Mouse (Mus musculus) embryonic stem cell, embryonic (primary cell): ENCODE measurements around the gene Gm4553.
"Not testable (repeated sequence)": the region's sequence is repeated elsewhere in the genome, so short reads cannot be mapped to it uniquely, and the experiment has no call there.

ENCODE experiments used
- CTCF ChIA-PET, 4 experiments: fragments of 300-600 bp in 2 of 4; fragments of 350-600 bp in 2 of 4; sonication (Branson Sonifier 250); formaldehyde crosslinking; loops; one replicate each; lab custom pipeline; 2022; ENCODE audit warnings: inconsistent platforms in 2 of 4; lab: Charles Lee
- POLR2A ChIA-PET, 4 experiments: fragments of 300-600 bp in 2 of 4; fragments of 350-600 bp in 2 of 4; sonication (Branson Sonifier 250); formaldehyde crosslinking; loops; one replicate each; lab custom pipeline; 2022; ENCODE audit warnings: antibody characterized with exemption in 4 of 4, inconsistent platforms in 1 of 4; lab: Charles Lee

Gm4553 gene

DNA sequence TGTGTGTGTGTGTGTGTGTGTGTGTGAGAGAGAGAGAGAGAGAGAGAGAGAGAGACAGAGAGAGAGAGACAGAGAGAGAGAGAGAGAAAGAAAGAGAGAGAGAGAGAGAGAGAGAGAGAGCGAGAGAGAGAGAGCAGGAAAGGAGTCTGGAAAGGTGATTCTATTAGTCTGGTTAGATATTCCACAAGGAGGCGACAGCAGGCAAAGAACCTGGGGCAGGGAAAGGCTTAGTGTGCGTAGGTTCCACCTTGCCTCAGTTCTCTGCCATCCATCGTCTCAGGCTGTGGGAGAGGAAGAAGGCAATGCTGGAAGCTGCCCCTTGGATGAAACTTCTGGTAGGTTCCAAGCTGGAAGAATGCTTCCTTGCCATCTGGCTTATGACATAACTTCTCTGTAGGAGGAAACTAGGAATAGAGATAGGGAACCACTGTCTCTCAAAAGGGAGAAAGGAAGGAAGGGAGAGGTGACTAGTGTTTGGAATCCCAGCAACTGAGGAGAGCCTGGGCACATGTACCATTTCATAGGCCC lies 20.1 kb downstream of the Gm4553 start:
- ChIA-PET CTCF (interaction anchor here (0.6 to 3.0 kb wide), 14 partner anchors 12 to 139 kb away, joined by 3 to 28 read pairs (median 4); no protein-coding TSS in a partner anchor), POLR2A (interaction anchor here in 2 of 4 experiments (0.7 to 0.9 kb wide), 2 partner anchors 17 to 107 kb away, joined by 4 to 5 read pairs; no protein-coding TSS in a partner anchor)

DNA sequence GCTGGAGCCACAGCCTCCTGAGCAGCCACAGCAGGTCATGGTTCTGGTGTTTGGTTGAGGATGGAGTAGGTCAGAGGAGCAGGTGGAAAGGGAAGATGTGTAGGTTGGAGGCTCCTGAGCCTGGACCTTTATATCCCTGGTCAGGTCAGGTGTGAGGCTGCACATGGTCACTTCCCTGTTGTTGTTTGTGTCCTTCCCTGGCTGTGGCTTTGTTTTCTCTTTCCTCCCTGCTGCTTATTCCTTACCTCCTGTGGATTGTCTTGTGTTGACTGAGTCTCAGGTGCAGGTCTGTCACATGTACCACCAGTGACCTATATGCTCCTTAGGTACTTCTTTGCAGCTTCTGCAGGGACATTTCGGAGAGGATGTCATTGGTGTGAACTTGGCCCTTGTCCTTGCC lies 21.0 kb downstream of the Gm4553 start, which contains the start of gene Gm45337:
Gm45337 (minus strand) TSS at position 101 of the 400 bp plus-strand sequence.
- POLR2A ChIA-PET: no interaction called here
- CTCF ChIA-PET: interaction anchor here (0.6 to 3.0 kb wide), 7 partner anchors 13 to 112 kb away, joined by 3 to 28 read pairs (median 6); no protein-coding TSS in a partner anchor

DNA sequence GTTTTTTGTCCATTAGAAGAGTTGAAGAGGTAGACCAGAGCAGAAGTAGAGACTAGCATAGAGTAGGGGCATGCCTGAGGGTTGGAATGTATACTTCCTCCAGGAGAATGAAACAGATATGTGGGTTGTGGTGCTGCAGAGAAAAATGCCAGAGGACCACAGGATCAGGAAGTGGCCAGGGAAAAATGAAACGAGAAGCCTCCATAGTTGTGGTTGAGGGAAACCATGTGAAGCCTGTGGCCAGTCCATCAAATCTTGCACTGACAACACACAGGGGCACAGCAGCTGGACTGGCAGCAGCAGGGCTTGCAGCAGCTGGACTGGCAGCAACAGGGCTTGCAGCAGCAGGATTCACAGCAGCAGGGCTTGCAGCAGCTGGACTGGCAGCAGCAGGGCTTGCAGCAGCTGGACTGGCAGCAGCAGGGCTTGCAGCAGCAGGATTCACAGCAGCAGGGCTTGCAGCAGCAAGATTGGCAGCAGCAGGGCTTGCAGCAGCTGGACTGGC lies 22.0 kb downstream of the Gm4553 start:
- ChIA-PET POLR2A (interaction anchor here in 1 of 4 experiments (0.7 kb wide), 1 partner anchor 924 kb away, joined by 3 read pairs; no protein-coding TSS in a partner anchor), CTCF (interaction anchor here in 2 of 4 experiments (0.5 to 0.7 kb wide), 2 partner anchors 96 to 476 kb away, joined by 3 to 4 read pairs; no protein-coding TSS in a partner anchor)

DNA sequence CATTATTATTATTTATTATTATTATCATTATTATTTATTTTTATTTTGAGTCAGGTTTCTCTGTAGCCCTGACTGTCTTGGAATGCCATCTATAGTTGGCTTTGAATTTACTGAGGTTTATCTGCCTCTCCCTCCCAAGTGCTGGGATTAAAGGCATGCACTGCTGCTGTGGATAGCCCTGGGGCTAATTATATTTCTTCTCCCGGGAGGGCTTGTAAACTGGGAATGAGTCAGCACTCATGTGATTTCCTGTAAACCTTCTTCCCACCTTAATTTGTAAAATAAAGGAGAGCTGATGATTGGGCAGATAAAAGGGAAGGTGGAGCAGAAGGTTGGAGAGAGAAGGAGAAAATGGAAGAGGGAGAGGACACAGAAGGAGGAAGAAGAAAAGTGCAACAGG lies 24.8 kb downstream of the Gm4553 start:
- ChIA-PET POLR2A (interaction anchor here in 2 of 4 experiments (0.6 to 1.5 kb wide), 2 partner anchors 9 to 568 kb away, joined by 3 to 5 read pairs; no protein-coding TSS in a partner anchor), CTCF (no interaction called here)

DNA sequence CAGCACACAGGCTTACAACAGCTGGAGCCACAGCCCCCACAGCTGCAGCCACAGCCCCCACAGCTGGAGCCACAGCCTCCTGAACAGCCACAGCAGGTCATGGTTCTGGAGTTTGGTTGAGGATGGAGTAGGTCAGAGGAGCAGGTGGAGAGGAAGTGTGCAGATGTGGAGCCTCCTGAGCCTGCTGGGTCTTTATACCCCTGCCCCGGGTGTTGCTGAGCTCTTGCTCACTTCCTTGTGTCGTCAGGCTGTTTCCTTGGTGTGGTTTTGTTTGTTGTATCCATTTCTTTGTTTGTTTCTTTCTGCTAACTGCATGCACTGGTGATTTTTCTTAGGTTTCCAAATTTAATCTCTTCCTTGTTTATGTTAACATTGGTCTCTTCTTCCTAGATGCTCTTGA lies 29.6 kb downstream of the Gm4553 start, which contains the start of gene Gm39115:
Gm39115 (minus strand) TSS at position 101 of the 400 bp plus-strand sequence.
- POLR2A ChIA-PET, CTCF ChIA-PET: not testable (repeated sequence)

DNA sequence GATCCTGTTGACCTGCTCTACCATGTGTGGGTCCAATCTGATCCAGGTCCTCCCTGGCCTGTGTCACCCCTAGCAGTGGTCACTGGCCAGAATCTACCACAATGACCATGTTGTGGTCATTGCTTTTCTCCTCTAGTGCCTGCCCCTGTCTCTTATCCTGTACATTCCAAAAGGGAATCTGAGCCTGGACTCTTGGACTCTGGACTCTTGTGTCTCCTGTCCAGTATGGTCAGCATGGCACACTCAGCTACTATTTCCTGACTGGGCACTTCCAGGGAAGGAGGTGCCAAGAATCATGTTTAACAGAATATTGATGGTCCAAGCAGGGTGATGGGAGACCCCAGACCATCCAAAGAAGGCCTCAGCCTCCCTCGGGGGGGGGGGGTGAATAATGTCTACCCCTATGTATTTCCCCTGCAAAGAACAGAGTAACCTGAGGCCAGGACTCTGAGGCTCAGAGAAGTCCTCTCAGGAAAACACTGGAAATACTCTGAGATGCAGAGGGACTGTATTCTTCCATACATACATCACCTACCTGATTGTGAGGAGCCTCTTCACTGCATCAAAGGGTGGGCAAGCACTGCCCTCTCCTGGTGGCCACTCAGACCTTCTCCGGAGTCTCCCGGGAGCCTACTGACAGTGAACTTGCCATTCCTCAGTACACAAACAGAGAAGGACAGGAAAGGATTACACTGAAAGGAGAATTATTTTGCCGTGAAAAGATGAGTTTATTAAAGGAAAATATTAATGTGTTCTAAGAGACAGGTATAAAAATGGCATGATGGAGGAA lies 31.1 kb downstream of the Gm4553 start:
- ChIA-PET POLR2A (no interaction called here), CTCF (interaction anchor here in 1 of 4 experiments (0.6 kb wide), 1 partner anchor 379 kb away, joined by 3 read pairs; no protein-coding TSS in a partner anchor)

DNA sequence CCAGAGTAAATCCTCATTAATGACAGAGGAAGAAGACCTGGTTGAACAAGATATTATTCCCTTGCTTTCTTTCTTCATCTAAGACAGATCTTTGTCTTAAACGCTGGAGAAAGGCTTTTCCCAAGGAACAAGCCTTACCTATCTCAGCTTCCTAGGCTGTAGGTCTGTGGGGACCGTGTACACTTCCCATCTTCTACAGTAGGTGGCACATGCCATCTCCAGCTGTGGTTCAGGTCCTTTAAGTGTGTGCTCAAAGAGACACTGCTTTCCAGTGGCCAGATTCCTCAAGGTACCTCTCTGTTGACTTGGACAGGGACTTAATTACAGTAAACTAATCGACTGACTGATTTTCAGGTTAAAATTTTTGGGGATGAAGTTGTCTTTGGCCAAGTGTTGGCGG lies 36.7 kb downstream of the Gm4553 start:
- ChIA-PET POLR2A (no interaction called here), CTCF (interaction anchor here in 2 of 4 experiments (0.7 to 1.7 kb wide), 2 partner anchors 127 kb away, joined by 4 to 5 read pairs; no protein-coding TSS in a partner anchor)

DNA sequence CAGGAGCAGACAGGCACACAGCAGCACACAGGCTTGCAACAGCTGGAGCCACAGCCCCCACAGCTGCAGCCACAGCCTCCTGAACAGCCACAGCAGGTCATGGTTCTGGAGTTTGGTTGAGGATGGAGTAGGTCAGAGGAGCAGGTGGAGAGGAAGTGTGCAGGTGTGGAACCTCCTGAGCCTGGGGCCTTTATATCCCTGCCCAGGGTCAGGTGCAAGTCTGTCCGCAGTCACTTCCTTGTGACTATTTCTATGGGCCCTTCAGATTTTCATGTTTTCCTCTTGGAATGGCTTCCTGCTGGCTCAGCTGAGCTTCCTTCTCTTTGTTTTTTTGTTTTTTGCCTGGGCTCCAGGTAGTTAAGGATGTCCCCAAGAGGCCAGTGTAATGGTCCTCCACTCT lies 44.9 kb downstream of the Gm4553 start, which contains the start of gene Gm45618:
Gm45618 (minus strand) TSS at position 101 of the 400 bp plus-strand sequence.
- CTCF ChIA-PET: interaction anchor here in 2 of 4 experiments (0.6 to 0.9 kb wide), 3 partner anchors 46 to 523 kb away, joined by 3 to 6 read pairs (median 3); no protein-coding TSS in a partner anchor

DNA sequence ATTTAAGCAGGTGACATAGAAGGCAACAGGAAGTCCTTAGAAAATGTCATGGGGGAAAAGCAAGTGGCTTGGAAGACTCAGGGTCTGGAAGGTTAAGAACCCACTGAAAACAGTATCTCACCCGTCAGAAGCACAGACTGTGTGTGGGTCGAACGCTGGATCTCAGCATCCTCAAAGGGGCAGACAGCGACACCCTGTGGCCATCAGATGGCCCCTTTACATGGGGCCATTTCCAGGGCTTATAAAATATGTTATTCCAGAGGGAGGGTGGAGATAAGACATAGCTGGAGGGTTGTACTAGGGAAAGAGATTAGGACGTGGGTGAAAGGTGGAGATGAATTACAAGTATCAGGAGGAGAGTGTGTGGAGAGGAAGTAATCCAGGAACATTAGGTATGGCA lies 45.9 kb downstream of the Gm4553 start:
- CTCF ChIA-PET: interaction anchor here in 3 of 4 experiments (0.5 to 1.0 kb wide), 5 partner anchors 8 to 165 kb away, joined by 3 to 21 read pairs (median 3); no protein-coding TSS in a partner anchor
- POLR2A ChIA-PET: no interaction called here

More for the DNA sequence above, 44.9 kb downstream of the Gm4553 start, which contains the start of gene Gm45618:
- POLR2A ChIA-PET: interaction anchor here in 1 of 4 experiments (0.7 kb wide), 1 partner anchor 21 kb away, joined by 7 read pairs; no protein-coding TSS in a partner anchor
